Mouse (Mus musculus): Measurements from ENCODE around the gene Fbrs. TPM values are rescaled to one million over a fixed set of nuclear protein-coding genes. Genes with fewer than 3 reads are reported as not detected.
A peak's percentile ranks its signal among the peaks of the same experiment; 100 is the strongest.
"Not testable (repeated sequence)": the region's sequence is repeated elsewhere in the genome, so short reads cannot be mapped to it uniquely, and the experiment has no call there.

The Fbrs gene
- 10 to 100 TPM; 50.9 to 65.3 TPM for total RNA-seq (2021)

- peak; percentile 79 to 83 for DNase-seq (ENCODE audit: extremely low spot score in 1 of 2, low spot score in 1 of 2)
Observed at GRCm38 (mm10) chr7:127478635-127479317, at the start of gene Fbrs. TSS of gene Fbrs (plus strand) at chr7:127479199.

DNA sequence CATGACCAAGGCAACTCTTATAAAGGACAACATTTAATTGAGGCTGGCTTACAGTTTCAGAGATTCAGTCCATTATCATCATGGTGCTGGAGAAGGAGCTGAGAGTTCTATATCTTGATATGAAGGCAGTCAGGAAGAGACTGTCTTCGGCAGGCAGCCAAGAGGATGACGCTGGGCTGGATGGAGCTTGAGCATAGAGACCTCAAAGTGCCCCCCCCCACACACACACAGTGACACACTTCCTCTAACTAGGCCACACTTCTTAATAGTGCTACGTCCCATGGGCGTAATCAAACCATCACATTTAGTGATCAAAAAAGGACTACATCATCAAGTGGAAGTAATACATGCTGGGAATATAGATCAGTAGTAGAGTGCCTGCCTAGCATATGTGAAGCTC is 43.8 kb upstream of the Fbrs start:
- no peak for DNase-seq (ENCODE audit: extremely low spot score in 1 of 2, low spot score in 1 of 2)

DNA sequence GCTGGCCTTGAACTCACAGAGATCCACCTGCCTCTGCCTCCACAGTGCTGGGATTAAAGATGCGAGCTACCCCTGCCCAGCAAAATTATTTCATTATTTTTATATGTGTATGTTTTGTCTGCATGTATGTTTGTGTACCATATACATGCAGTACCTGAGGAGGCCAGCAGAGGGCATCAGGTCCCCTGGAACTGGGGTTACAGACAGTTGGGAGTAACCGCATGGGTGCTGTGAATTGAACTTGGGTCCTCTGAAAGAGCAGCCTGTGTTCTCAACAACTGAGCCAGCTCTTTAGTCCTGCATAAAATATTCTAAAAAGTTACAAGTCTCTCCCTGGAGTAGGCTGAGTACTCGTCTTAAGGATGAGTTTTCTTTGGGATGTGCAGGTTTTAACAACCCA is 41.3 kb upstream of the Fbrs start:
- no peak for DNase-seq (ENCODE audit: extremely low spot score in 1 of 2, low spot score in 1 of 2)

GRCm38 (mm10) chr7:127443976-127444375 is 35.0 kb upstream of the Fbrs start:
- DNase-seq (ENCODE audit: extremely low spot score in 1 of 2, low spot score in 1 of 2): no peak

DNA sequence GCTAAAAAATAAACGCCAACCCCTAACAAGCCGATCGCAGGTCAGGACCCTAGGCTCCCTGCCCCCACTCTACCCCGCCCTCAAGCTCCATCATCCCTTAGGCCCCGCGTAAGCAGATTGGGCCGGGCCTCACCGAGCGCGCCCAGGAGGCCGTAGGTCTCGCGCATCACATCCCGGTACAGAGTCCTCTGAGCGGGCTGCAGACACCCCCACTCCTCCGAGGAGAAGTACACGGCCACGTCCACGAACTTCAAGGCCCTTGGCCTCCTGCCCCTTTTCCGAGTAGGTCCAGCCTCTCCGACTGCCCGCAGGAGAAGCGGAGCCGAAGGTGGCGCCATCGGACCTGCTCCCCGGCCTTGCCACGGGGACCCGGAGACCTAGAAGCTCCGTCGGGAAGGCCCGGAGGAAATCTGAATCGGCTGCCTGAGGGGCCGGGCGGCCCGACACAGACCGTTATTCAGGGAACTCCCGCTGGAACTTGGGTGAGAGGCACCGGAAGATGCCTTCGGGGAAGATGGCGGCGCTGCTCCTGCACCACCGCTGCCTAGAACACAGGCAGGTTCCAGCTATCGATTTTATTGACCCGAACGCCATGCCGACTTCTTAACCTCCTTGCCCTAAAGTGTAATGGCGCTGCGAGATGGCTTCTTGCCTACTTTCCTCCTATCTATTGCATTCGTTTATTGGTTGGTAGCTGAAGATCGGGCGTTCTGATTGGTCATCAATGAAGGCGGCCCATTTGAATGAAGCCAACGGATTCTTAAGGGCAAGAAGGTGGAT is 30.3 kb upstream of the Fbrs start, which contains the start of gene Zfp689:
TSS of gene Zfp689 (minus strand) at position 638 of the 780 bp plus-strand sequence.
- peak; percentile 73 to 84 for DNase-seq (ENCODE audit: extremely low spot score in 1 of 2, low spot score in 1 of 2)

- no peak for DNase-seq (ENCODE audit: extremely low spot score in 1 of 2, low spot score in 1 of 2)
Observed at GRCm38 (mm10) chr7:127449966-127450365, 29.0 kb upstream of the Fbrs start.

GRCm38 (mm10) chr7:127453056-127453455 is 25.9 kb upstream of the Fbrs start:
- DNase-seq (ENCODE audit: extremely low spot score in 1 of 2, low spot score in 1 of 2): no peak

DNA sequence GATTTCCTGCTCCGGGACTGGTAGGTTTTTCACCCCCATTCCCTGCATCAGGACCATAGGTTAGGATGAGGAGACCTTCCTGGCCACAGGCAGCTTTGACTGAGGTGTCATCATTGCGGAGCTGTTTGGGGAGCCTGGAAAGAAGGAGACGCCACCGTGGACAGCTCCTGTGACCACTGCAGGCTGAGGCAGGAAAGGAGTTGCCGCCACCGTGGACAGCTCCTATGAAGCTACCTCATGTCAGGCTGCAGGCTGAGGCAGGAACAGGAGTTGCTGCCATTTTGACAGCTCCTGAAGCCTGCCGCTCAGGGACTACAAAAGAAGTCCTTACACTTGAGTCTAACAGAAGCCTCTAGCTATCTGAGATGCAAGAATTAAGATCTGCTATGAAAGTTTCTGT is 24.1 kb upstream of the Fbrs start:
- no peak for DNase-seq (ENCODE audit: extremely low spot score in 1 of 2, low spot score in 1 of 2)

GRCm38 (mm10) chr7:127458371-127459122 is 20.5 kb upstream of the Fbrs start:
- DNase-seq (ENCODE audit: extremely low spot score in 1 of 2, low spot score in 1 of 2): not testable (repeated sequence)

DNA sequence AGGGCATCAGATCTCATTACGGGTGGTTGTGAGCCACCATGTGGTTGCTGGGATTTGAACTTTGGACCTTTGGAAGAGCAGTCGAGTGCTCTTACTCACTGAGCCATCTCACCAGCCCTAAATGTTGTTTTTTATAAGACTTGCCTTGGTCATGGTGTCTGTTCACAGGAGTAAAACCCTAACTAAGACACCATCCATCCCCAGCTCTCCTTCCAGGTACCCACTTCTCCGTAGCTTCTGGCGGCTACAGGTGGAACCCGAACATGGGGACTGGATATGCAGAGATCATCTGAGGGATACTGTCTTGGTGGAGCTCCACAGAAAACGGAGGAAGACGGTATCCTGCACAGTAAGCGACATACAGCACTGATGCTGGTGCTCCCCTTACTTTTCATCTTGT is 19.7 kb upstream of the Fbrs start, which contains the start of gene Prr14:
TSS of gene Prr14 (plus strand) at position 301 of the 400 bp plus-strand sequence.
- not testable (repeated sequence) for DNase-seq (ENCODE audit: extremely low spot score in 1 of 2, low spot score in 1 of 2)

DNA sequence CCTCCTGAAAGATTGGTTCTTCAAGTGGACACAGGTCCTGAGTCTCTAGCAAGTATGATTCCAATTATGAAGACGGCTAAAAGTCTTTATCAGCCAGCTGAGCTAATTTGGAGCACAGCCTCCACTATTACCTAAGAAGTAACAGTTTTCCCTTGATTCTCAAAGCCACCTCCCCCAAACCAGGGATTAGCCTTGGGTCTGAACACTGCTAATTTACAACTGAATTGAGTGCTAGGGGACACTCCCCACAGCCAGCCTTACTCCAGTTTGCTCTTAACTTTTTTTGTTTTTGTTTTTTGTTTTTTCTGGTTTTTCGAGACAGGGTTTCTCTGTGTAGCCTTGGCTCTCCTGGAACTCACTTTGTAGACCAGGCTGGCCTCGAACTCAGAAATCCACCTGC is 13.8 kb upstream of the Fbrs start:
- no peak for DNase-seq (ENCODE audit: extremely low spot score in 1 of 2, low spot score in 1 of 2)

GRCm38 (mm10) chr7:127465670-127466069 is 13.3 kb upstream of the Fbrs start:
- not testable (repeated sequence) for DNase-seq (ENCODE audit: extremely low spot score in 1 of 2, low spot score in 1 of 2)

- DNase-seq (ENCODE audit: extremely low spot score in 1 of 2, low spot score in 1 of 2): no peak
Observed at GRCm38 (mm10) chr7:127466606-127467005, 12.4 kb upstream of the Fbrs start.

DNA sequence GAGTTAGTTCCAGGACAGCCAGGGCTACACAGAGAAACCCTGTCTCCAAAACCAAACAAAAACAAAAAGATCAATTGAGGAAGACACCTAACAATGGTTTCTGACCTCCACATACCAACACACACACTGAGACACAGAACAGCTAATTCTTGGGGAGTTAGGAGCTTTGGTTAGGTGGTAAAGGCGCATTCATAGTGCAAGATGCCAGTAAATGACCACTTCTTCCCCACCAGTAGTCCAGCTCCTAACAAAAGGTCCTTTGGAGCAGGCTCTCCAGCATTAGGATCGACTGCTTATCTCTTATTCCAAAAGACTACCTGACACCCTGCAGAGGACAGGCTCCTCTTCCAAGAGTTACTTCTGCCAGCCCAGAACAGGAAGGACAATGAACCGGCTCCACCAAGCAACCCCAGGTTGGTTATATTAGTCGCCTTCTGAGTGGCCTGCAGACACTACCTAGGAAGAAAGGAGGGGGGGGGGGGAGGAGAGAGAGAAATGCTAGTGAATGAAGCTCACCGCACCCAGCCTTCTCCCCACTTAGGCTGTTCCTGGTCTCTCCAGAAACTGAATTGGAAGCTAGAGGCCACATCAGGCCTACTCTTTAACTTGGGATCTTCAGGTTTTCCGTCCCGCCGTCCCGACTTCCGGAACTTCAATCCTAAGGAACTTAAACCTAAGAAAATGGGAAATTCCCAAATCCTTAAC is 8.8 kb upstream of the Fbrs start:
- no peak for DNase-seq (ENCODE audit: extremely low spot score in 1 of 2, low spot score in 1 of 2)

- peak; percentile 68 to 69 for DNase-seq (ENCODE audit: extremely low spot score in 1 of 2, low spot score in 1 of 2)
Observed at GRCm38 (mm10) chr7:127470743-127471645, 8.0 kb upstream of the Fbrs start.

- peak in 1 of 2 experiments; percentile 45 for DNase-seq (ENCODE audit: extremely low spot score in 1 of 2, low spot score in 1 of 2)
Observed at GRCm38 (mm10) chr7:127471646-127472010, 7.4 kb upstream of the Fbrs start.

GRCm38 (mm10) chr7:127472060-127472459 is 6.9 kb upstream of the Fbrs start:
- DNase-seq (ENCODE audit: extremely low spot score in 1 of 2, low spot score in 1 of 2): peak in 1 of 2 experiments; percentile 25

DNA sequence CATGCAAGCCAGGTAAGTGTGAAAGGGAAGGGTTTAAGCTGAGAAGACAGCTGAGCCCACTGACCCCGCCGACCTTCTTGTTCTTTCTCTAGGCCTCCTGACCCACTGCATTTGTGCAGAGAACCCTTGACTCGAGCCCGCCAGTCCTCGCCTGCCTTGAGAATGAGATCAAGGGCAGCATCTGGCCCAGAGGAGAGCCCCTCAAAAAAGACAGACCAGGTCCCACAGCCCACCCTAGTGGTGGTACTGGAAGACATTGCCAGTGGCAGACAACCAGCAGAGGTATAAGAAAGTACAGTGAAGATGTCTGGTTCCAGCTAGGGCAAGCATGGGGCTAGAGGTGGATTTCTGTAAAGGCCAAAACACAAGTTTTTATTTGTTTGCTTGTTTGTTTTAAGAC is 5.3 kb upstream of the Fbrs start:
- no peak for DNase-seq (ENCODE audit: extremely low spot score in 1 of 2, low spot score in 1 of 2)

- DNase-seq (ENCODE audit: extremely low spot score in 1 of 2, low spot score in 1 of 2): no peak
Observed at GRCm38 (mm10) chr7:127474378-127475070, 4.5 kb upstream of the Fbrs start.
